9 mouse cellular contexts compared by ENCODE assay signal in the genomic region with DNA sequence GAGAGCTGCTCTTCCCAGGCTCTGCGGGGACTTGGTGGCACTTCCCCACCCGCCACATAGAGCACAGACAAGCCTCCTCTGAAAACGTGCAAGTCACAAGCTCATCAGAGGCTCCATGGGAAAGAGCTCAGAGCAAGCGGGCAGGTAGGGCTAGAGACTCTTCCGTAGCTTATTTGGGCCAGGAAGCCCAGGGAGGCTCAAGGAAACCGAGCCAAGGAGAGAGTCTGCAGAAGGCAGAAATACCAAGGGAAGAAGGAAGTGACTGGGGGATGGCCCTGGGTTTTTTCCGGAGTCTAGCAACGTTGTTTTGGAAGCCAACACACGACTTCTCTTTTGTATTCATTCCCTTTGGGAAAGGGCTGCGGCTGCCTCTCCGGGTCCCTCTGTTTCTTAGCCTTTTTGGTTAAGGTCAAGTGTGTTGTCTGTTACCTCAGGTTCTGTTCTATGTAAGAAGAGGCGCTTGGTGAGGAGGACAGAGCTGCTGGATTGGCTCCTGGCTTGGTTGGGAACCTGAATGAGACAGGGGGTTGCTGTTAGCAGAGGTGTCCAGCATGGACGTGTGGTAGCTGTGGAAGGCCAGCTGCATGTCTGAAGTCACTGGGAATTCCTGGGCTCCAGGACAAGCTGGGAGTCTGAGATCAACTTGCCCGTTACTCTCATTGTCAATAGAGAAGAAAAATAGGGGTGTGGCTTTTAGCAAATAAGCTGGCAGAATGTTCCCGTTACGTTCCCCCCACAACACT.
DNase-seq lines count a peak whose midpoint lies in the region; ATAC-seq and TF ChIP-seq lines count a peak whose summit lies in the region.
"Had no signal": no experiment of that assay in that cellular context is flagged by ENCODE, and none has a peak within 500 bp of the region (broad histone marks: within the 10 kb centered on the region; RNA-seq: fewer than 3 reads in every experiment).

No protein-coding gene starts in this region.

- peak; percentile 95 for DNase-seq in heart, adult 11 months
- DNase-seq in heart, postnatal 25 days (ENCODE audit: low spot score) = no peak
- DNase-seq in neural tube, embryonic 10.5 days (ENCODE audit: extremely low spot score, low spot score) = no peak
- DNase-seq in right cerebral cortex, postnatal 36 days (ENCODE audit: low spot score in 2 of 2) = no peak
- no peak for DNase-seq in thymus, adult 2 months

- H3K4me3 ChIP-seq in neural tube, embryonic 13.5 days = no peak overlapping the region
- H3K4me3 ChIP-seq in kidney, embryonic 14.5 days (ENCODE audit: low read length) = no peak overlapping the region
- H3K4me3 ChIP-seq in thymus, adult 2 months (ENCODE audit: control insufficient read depth, insufficient read depth, low read length) = no peak overlapping the region

- WGBS in neural tube, embryonic 13.5 days = 80% methylated on average over 16 of the region's 16 CpGs
- WGBS in kidney, embryonic 14.5 days = 76% methylated on average over 16 of the region's 16 CpGs
- 73% methylated on average over 16 of the region's 16 CpGs for WGBS in thymus, adult 2 months

- no peak for TF ChIP-seq CTCF in thymus, adult 2 months (IDR thresholded peaks at IDR 0.05; ENCODE audit: borderline replicate concordance, control insufficient read depth, extremely low read depth, insufficient read depth, low read length, poor library complexity)

- no peak for ATAC-seq in neural tube, embryonic 13.5 days (ENCODE audit: low read depth)
- no peak for ATAC-seq in kidney, embryonic 14.5 days (ENCODE audit: low FRiP score, low TSS enrichment)
- no peak for ATAC-seq in cerebellum, adult (ENCODE audit: insufficient number of reproducible peaks, low FRiP score, low TSS enrichment)
- ATAC-seq: forebrain, embryonic 16.5 days had no signal

- H3K9me3 ChIP-seq in neural tube, embryonic 13.5 days = no peaks in the 10 kb centered on the region
- no peaks in the 10 kb centered on the region for H3K9me3 ChIP-seq in kidney, embryonic 14.5 days (ENCODE audit: control insufficient read depth, low read length)

- H3K27me3 ChIP-seq in neural tube, embryonic 13.5 days = peaks cover 20% of the 10 kb centered on the region; the same call in 1 of the 2 replicates
- H3K27me3 ChIP-seq in kidney, embryonic 14.5 days (ENCODE audit: control insufficient read depth, insufficient read depth, low read length) = no peaks in the 10 kb centered on the region; the same call in 1 of the 2 replicates
- no peaks in the 10 kb centered on the region for H3K27me3 ChIP-seq in thymus, adult 2 months (ENCODE audit: control insufficient read depth, insufficient read depth, low read length)

- H3K27ac ChIP-seq in neural tube, embryonic 13.5 days (replicated peaks) = peak overlapping the region; percentile 33
- H3K27ac ChIP-seq in kidney, embryonic 14.5 days (ENCODE audit: low read depth, low read length) = peak overlapping the region; percentile 33; the same call in 1 of the 2 replicates
- no peak overlapping the region for H3K27ac ChIP-seq in thymus, adult 2 months (ENCODE audit: control insufficient read depth, insufficient read depth, low read length)

- intact Hi-C loops in heart, postnatal 25 days (cut with DNase I) = loop anchor here (5.0 kb wide), 3 partner anchors 38 to 318 kb away; no protein-coding TSS in a partner anchor

- no peak for TF ChIP-seq POLR2A in thymus, adult 2 months (IDR thresholded peaks at IDR 0.05; ENCODE audit: control insufficient read depth, extremely low read depth, insufficient read depth, low read length, poor library complexity)

- H3K36me3 ChIP-seq in neural tube, embryonic 13.5 days = no peaks in the 10 kb centered on the region
- no peaks in the 10 kb centered on the region for H3K36me3 ChIP-seq in kidney, embryonic 14.5 days (ENCODE audit: control insufficient read depth, insufficient read depth, low read length)
- H3K36me3 ChIP-seq in thymus, adult 2 months (ENCODE audit: control insufficient read depth, insufficient read depth, low read length) = no peaks in the 10 kb centered on the region

- no peak overlapping the region for H3K4me2 ChIP-seq in neural tube, embryonic 13.5 days
- no peak overlapping the region for H3K4me2 ChIP-seq in kidney, embryonic 14.5 days (replicated peaks; ENCODE audit: low read depth, low read length)

- H3K9ac ChIP-seq in neural tube, embryonic 13.5 days = no peak overlapping the region
- no peak overlapping the region for H3K9ac ChIP-seq in kidney, embryonic 14.5 days (ENCODE audit: low read depth, low read length)

- peaks cover 48% of the 10 kb centered on the region for H3K4me1 ChIP-seq in neural tube, embryonic 13.5 days (replicated peaks)
- H3K4me1 ChIP-seq in kidney, embryonic 14.5 days (ENCODE audit: control insufficient read depth, insufficient read depth, low read length) = peaks cover 44% of the 10 kb centered on the region
- H3K4me1 ChIP-seq in thymus, adult 2 months (replicated peaks; ENCODE audit: control insufficient read depth, insufficient read depth, low read length) = no peaks in the 10 kb centered on the region
